Mouse (Mus musculus): ENCODE measurements at regions not wholly inside any gene's neighbourhood (a gene's known extent, or its start where the extent isn't known, plus 50 kb on each side); places are given as distances from the start of the nearest gene placed in this dataset.

- no peak overlapping the region for H3K4me3 ChIP-seq (ENCODE audit: low read depth, low read length)
- no peaks in the 10 kb centered on the region for H3K9me3 ChIP-seq (ENCODE audit: low read length)
- ATAC-seq (ENCODE audit: low FRiP score), result no peak
- no peak for TF ChIP-seq CTCF (IDR thresholded peaks at IDR 0.05)
- H3K36me3 ChIP-seq (ENCODE audit: insufficient read depth, low read length), result no peaks in the 10 kb centered on the region
- H3K9ac ChIP-seq (replicated peaks; ENCODE audit: low read length, poor library complexity, severe bottlenecking), result no peak overlapping the region
- WGBS, result 93% methylated on average over 4 of the region's 4 CpGs
- no peaks in the 10 kb centered on the region for H3K4me1 ChIP-seq (ENCODE audit: insufficient read depth, low read length)
- no peak overlapping the region for H3K27ac ChIP-seq (ENCODE audit: low read depth, low read length)
- peaks cover 3% of the 10 kb centered on the region; the same call in 1 of the 2 replicates for H3K27me3 ChIP-seq (ENCODE audit: insufficient read depth, low read length)
- H3K4me2 ChIP-seq (ENCODE audit: low read depth, low read length, poor library complexity, severe bottlenecking), result no peak overlapping the region
- DNase-seq (ENCODE audit: low spot score), result no peak
Observed at GRCm38 (mm10) chrX:11696565-11696964, 368.9 kb downstream of the H2al1j start.

GRCm38 (mm10) chrX:11701095-11701494 lies 373.5 kb downstream of the H2al1j start:
- H3K27ac ChIP-seq (ENCODE audit: low read depth, low read length), result no peak overlapping the region
- ATAC-seq (ENCODE audit: low FRiP score) (no peak), DNase-seq (ENCODE audit: low spot score) (no peak)
- peaks cover 3% of the 10 kb centered on the region; the same call in 1 of the 2 replicates for H3K27me3 ChIP-seq (ENCODE audit: insufficient read depth, low read length)
- no peaks in the 10 kb centered on the region for H3K9me3 ChIP-seq (ENCODE audit: low read length)
- no peak for TF ChIP-seq CTCF (IDR thresholded peaks at IDR 0.05)
- H3K4me2 ChIP-seq (ENCODE audit: low read depth, low read length, poor library complexity, severe bottlenecking), result no peak overlapping the region
- 81% methylated on average over 2 of the region's 2 CpGs for WGBS
- H3K36me3 ChIP-seq (ENCODE audit: insufficient read depth, low read length), result no peaks in the 10 kb centered on the region
- H3K4me3 ChIP-seq (ENCODE audit: low read depth, low read length), result no peak overlapping the region
- H3K9ac ChIP-seq (replicated peaks; ENCODE audit: low read length, poor library complexity, severe bottlenecking), result no peak overlapping the region
- H3K4me1 ChIP-seq (ENCODE audit: insufficient read depth, low read length), result no peaks in the 10 kb centered on the region

- Histone ChIP-seq H3K4me1 (ENCODE audit: insufficient read depth, low read length) (no peaks in the 10 kb centered on the region), H3K9me3 (ENCODE audit: low read length) (no peaks in the 10 kb centered on the region), H3K36me3 (ENCODE audit: insufficient read depth, low read length) (no peaks in the 10 kb centered on the region), H3K4me2 (ENCODE audit: low read depth, low read length, poor library complexity, severe bottlenecking) (no peak overlapping the region), H3K9ac (replicated peaks; ENCODE audit: low read length, poor library complexity, severe bottlenecking) (no peak overlapping the region), H3K4me3 (ENCODE audit: low read depth, low read length) (no peak overlapping the region), H3K27me3 (ENCODE audit: insufficient read depth, low read length) (no peaks in the 10 kb centered on the region), H3K27ac (ENCODE audit: low read depth, low read length) (no peak overlapping the region)
- TF ChIP-seq CTCF (IDR thresholded peaks at IDR 0.05), result no peak
- no peak for ATAC-seq (ENCODE audit: low FRiP score)
- no peak for DNase-seq (ENCODE audit: low spot score)
- WGBS, result 86% methylated on average over 6 of the region's 6 CpGs
Observed at GRCm38 (mm10) chrX:11705851-11706557, 378.4 kb downstream of the H2al1j start.

- DNase-seq (ENCODE audit: low spot score) (no peak), ATAC-seq (ENCODE audit: low FRiP score) (no peak)
- Histone ChIP-seq H3K27me3 (ENCODE audit: insufficient read depth, low read length) (no peaks in the 10 kb centered on the region), H3K4me2 (ENCODE audit: low read depth, low read length, poor library complexity, severe bottlenecking) (no peak overlapping the region), H3K4me1 (ENCODE audit: insufficient read depth, low read length) (no peaks in the 10 kb centered on the region), H3K36me3 (ENCODE audit: insufficient read depth, low read length) (no peaks in the 10 kb centered on the region), H3K27ac (ENCODE audit: low read depth, low read length) (no peak overlapping the region), H3K4me3 (ENCODE audit: low read depth, low read length) (no peak overlapping the region), H3K9ac (replicated peaks; ENCODE audit: low read length, poor library complexity, severe bottlenecking) (no peak overlapping the region), H3K9me3 (ENCODE audit: low read length) (no peaks in the 10 kb centered on the region)
- 56% methylated on average over 6 of the region's 6 CpGs for WGBS
- TF ChIP-seq CTCF (IDR thresholded peaks at IDR 0.05), result no peak
Observed at GRCm38 (mm10) chrX:11707330-11707729, 379.7 kb downstream of the H2al1j start.

GRCm38 (mm10) chrX:11708325-11708724 lies 380.7 kb downstream of the H2al1j start:
- Histone ChIP-seq H3K4me1 (ENCODE audit: insufficient read depth, low read length) (no peaks in the 10 kb centered on the region), H3K36me3 (ENCODE audit: insufficient read depth, low read length) (no peaks in the 10 kb centered on the region), H3K4me2 (ENCODE audit: low read depth, low read length, poor library complexity, severe bottlenecking) (no peak overlapping the region), H3K9ac (replicated peaks; ENCODE audit: low read length, poor library complexity, severe bottlenecking) (no peak overlapping the region), H3K4me3 (ENCODE audit: low read depth, low read length) (no peak overlapping the region), H3K27me3 (ENCODE audit: insufficient read depth, low read length) (no peaks in the 10 kb centered on the region), H3K9me3 (ENCODE audit: low read length) (no peaks in the 10 kb centered on the region), H3K27ac (ENCODE audit: low read depth, low read length) (no peak overlapping the region)
- no peak for TF ChIP-seq CTCF (IDR thresholded peaks at IDR 0.05)
- 42% methylated on average over 6 of the region's 6 CpGs for WGBS
- ATAC-seq (ENCODE audit: low FRiP score) (no peak), DNase-seq (ENCODE audit: low spot score) (no peak)

- Histone ChIP-seq H3K9me3 (ENCODE audit: low read length) (no peaks in the 10 kb centered on the region), H3K4me1 (ENCODE audit: insufficient read depth, low read length) (no peaks in the 10 kb centered on the region), H3K4me2 (ENCODE audit: low read depth, low read length, poor library complexity, severe bottlenecking) (no peak overlapping the region), H3K27ac (ENCODE audit: low read depth, low read length) (no peak overlapping the region), H3K36me3 (ENCODE audit: insufficient read depth, low read length) (no peaks in the 10 kb centered on the region), H3K9ac (replicated peaks; ENCODE audit: low read length, poor library complexity, severe bottlenecking) (no peak overlapping the region), H3K27me3 (ENCODE audit: insufficient read depth, low read length) (no peaks in the 10 kb centered on the region), H3K4me3 (ENCODE audit: low read depth, low read length) (no peak overlapping the region)
- ATAC-seq (ENCODE audit: low FRiP score), result no peak
- WGBS, result 90% methylated on average over 4 of the region's 4 CpGs
- no peak for TF ChIP-seq CTCF (IDR thresholded peaks at IDR 0.05)
- no peak for DNase-seq (ENCODE audit: low spot score)
Observed at GRCm38 (mm10) chrX:11709326-11709725, 381.7 kb downstream of the H2al1j start.

Measured in midbrain, postnatal 0 days (tissue).